Mouse (Mus musculus): Measurements from ENCODE around the gene Rbmxl1. TPM values are rescaled to one million over a fixed set of nuclear protein-coding genes. Genes with fewer than 3 reads are reported as not detected.

Gene Rbmxl1
- polyA plus RNA-seq, 1 experiment: 18.1 TPM

GRCm38 (mm10) chr8:78489733-78490132 lies 19.0 kb downstream of the Rbmxl1 start:
- Histone ChIP-seq H3K27me3 (ENCODE audit: control insufficient read depth, insufficient read depth, low read length) (no peaks in the 10 kb centered on the region), H3K4me3 (ENCODE audit: control insufficient read depth, low read depth, low read length) (no peak overlapping the region), H3K36me3 (ENCODE audit: control insufficient read depth, insufficient read depth, low read length) (no peaks in the 10 kb centered on the region), H3K4me1 (ENCODE audit: control insufficient read depth, insufficient read depth, low read length) (no peaks in the 10 kb centered on the region), H3K27ac (ENCODE audit: control insufficient read depth, insufficient read depth, low read depth, low read length) (no peak overlapping the region)
- TF ChIP-seq POLR2A (IDR thresholded peaks at IDR 0.05; ENCODE audit: control insufficient read depth, low read depth, low read length) (no peak), CTCF (IDR thresholded peaks at IDR 0.05; ENCODE audit: control insufficient read depth, insufficient read depth, insufficient replicate concordance, low read depth, low read length) (no peak)

GRCm38 (mm10) chr8:78477051-78477829 lies 31.5 kb downstream of the Rbmxl1 start:
- H3K4me1 ChIP-seq (ENCODE audit: control insufficient read depth, insufficient read depth, low read length): no peaks in the 10 kb centered on the region
- TF ChIP-seq POLR2A (IDR thresholded peaks at IDR 0.05; ENCODE audit: control insufficient read depth, low read depth, low read length): no peak
- TF ChIP-seq CTCF (IDR thresholded peaks at IDR 0.05; ENCODE audit: control insufficient read depth, insufficient read depth, insufficient replicate concordance, low read depth, low read length): no peak
- H3K36me3 ChIP-seq (ENCODE audit: control insufficient read depth, insufficient read depth, low read length): no peaks in the 10 kb centered on the region
- H3K4me3 ChIP-seq (ENCODE audit: control insufficient read depth, low read depth, low read length): no peak overlapping the region
- H3K27ac ChIP-seq (ENCODE audit: control insufficient read depth, insufficient read depth, low read depth, low read length): no peak overlapping the region
- H3K27me3 ChIP-seq (ENCODE audit: control insufficient read depth, insufficient read depth, low read length): no peaks in the 10 kb centered on the region

DNA sequence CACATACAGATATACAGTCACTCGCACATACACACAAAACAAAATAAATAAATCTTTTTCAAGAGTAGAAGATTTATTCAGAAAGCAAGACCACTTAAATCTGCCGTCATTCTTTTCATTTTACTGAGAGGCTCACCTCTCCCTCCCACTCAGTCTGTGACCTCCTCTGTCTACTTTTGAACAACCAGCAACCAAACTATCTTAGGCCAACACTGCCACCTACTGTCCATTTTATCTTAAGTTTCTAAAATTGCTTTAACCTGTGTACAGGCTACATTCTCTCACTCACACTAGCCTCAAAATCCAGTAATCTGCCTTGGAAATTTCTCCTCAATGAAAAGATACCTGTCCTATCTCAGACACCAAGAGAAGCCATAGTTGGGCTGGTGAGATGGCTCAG lies 40.8 kb downstream of the Rbmxl1 start:
- Histone ChIP-seq H3K4me1 (ENCODE audit: control insufficient read depth, insufficient read depth, low read length) (no peaks in the 10 kb centered on the region), H3K36me3 (ENCODE audit: control insufficient read depth, insufficient read depth, low read length) (no peaks in the 10 kb centered on the region), H3K27ac (ENCODE audit: control insufficient read depth, insufficient read depth, low read depth, low read length) (no peak overlapping the region), H3K27me3 (ENCODE audit: control insufficient read depth, insufficient read depth, low read length) (no peaks in the 10 kb centered on the region), H3K4me3 (ENCODE audit: control insufficient read depth, low read depth, low read length) (no peak overlapping the region)
- TF ChIP-seq POLR2A (IDR thresholded peaks at IDR 0.05; ENCODE audit: control insufficient read depth, low read depth, low read length) (no peak), CTCF (IDR thresholded peaks at IDR 0.05; ENCODE audit: control insufficient read depth, insufficient read depth, insufficient replicate concordance, low read depth, low read length) (no peak)

DNA sequence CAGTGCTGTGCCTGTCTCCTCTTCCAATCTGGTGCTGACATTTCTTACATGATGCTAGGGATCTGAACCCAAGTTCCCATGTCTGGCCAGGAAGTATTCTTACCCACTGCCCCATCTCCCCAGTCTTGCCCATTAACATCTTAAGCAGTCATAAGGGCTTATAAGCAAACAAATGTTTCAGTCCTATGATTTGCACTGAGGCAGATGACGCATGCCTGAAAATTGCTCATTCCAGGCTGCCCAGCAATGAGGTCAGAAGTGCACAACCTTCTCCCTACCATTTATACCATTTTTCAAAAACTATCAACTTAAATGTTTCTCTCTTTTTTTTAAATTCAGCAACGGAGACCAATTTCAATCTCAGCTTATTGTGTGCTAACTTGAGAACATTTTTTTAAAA lies 44.8 kb downstream of the Rbmxl1 start:
- H3K4me1 ChIP-seq (ENCODE audit: control insufficient read depth, insufficient read depth, low read length): no peaks in the 10 kb centered on the region
- no peak overlapping the region for H3K4me3 ChIP-seq (ENCODE audit: control insufficient read depth, low read depth, low read length)
- H3K27me3 ChIP-seq (ENCODE audit: control insufficient read depth, insufficient read depth, low read length): no peaks in the 10 kb centered on the region
- no peaks in the 10 kb centered on the region for H3K36me3 ChIP-seq (ENCODE audit: control insufficient read depth, insufficient read depth, low read length)
- no peak for TF ChIP-seq POLR2A (IDR thresholded peaks at IDR 0.05; ENCODE audit: control insufficient read depth, low read depth, low read length)
- no peak for TF ChIP-seq CTCF (IDR thresholded peaks at IDR 0.05; ENCODE audit: control insufficient read depth, insufficient read depth, insufficient replicate concordance, low read depth, low read length)
- no peak overlapping the region for H3K27ac ChIP-seq (ENCODE audit: control insufficient read depth, insufficient read depth, low read depth, low read length)

DNA sequence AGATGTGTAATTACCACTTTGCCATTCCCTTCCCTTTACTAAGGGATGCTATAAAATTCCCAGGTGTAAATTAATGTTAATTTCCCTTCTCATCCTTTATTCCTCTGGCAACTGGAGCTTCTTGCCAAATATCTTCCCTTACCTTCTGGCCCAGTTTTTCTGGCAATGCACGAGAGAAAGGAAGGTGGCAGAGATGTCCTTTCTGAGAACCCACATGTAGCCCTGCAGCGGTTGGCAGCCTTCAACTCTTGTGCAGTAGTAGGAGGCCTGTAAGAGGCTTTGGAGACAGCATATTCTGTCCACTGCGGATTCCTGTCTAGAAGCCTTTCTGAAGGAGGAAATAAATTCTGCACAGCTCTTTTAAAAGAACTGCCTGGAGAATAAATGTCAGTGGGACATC lies 52.3 kb downstream of the Rbmxl1 start:
- Histone ChIP-seq H3K27me3 (ENCODE audit: control insufficient read depth, insufficient read depth, low read length) (no peaks in the 10 kb centered on the region), H3K4me3 (ENCODE audit: control insufficient read depth, low read depth, low read length) (no peak overlapping the region), H3K36me3 (ENCODE audit: control insufficient read depth, insufficient read depth, low read length) (no peaks in the 10 kb centered on the region), H3K27ac (ENCODE audit: control insufficient read depth, insufficient read depth, low read depth, low read length) (no peak overlapping the region), H3K4me1 (ENCODE audit: control insufficient read depth, insufficient read depth, low read length) (no peaks in the 10 kb centered on the region)
- TF ChIP-seq POLR2A (IDR thresholded peaks at IDR 0.05; ENCODE audit: control insufficient read depth, low read depth, low read length) (no peak), CTCF (IDR thresholded peaks at IDR 0.05; ENCODE audit: control insufficient read depth, insufficient read depth, insufficient replicate concordance, low read depth, low read length) (no peak)

Other genes with a start within 250 kb of the Rbmxl1 start
- gene Pou4f2, start 72.3 kb downstream of the Rbmxl1 start, polyA plus RNA-seq (2012; rRNA removed): 0.04 TPM in 2 replicates
- gene Slc10a7, start 448 bp upstream of the Rbmxl1 start, polyA plus RNA-seq (2012; rRNA removed): 10.8 and 11.5 TPM in 2 replicates